Mouse (Mus musculus): Measurements from ENCODE around the gene Tmc6.
"Not testable (repeated sequence)": the region's sequence is repeated elsewhere in the genome, so short reads cannot be mapped to it uniquely, and the experiment has no call there.

Tmc6 gene

DNA sequence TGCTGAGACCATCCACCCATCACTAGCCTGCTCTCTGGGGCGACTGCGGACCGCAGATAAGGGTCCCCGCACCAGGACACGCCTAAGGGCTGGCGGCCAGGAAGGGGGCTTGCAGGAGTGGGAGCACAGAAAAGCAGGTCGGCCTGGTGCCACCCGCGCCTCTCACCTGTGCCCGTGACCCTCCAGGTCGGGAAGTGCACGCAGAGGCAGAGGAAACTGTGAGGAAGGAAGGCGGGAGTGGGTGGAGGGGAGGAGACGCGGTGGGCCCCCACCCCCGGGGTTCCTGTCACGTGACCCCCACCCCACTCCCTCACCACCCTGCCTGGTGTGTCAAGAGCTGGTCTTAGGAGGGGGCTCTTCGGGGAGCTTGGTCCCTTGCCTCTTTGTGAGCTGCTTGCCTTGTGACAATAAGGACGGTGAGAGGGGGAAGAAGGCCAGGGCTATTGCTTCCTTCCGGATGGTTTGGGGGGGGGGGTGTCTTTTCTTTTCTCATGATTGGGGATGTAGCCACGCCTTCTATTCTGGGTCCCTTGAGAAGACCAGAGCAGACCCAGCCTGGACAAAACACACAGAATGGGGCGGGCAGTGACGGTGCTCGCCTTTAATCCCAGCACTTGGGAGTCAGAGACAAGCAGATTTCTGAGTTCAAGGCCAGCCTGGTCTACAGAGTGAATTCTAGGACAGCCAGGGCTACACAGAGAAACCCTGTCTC is at the start of gene Tmc6, which contains the start of gene Tmc8:
Tmc6 (minus strand) TSS at position 206 of the 712 bp plus-strand sequence.
Tmc8 (plus strand) TSS at position 84 of the 712 bp plus-strand sequence.
- no peak for DNase-seq (ENCODE audit: low spot score)

DNA sequence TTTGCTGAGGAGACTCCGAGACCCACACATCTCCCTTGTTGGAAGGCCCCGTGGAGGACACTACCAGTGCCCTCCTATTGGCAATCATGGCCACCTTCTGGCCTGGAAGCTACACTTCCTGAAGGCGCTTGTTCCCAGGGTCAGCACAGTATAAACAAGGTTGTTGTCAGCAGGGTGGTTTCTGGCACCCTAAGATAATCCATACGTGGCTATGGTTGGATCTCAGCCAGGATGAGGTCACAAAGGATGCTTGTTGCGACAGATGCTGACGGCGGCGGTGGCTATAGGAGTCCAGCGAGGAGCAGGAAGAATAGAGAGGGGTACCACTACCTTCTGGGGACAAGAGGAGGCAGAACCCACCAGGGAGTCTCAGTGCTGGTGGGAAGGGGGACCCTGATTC is 48.4 kb upstream of the Tmc6 start:
- DNase-seq (ENCODE audit: low spot score): no peak

DNA sequence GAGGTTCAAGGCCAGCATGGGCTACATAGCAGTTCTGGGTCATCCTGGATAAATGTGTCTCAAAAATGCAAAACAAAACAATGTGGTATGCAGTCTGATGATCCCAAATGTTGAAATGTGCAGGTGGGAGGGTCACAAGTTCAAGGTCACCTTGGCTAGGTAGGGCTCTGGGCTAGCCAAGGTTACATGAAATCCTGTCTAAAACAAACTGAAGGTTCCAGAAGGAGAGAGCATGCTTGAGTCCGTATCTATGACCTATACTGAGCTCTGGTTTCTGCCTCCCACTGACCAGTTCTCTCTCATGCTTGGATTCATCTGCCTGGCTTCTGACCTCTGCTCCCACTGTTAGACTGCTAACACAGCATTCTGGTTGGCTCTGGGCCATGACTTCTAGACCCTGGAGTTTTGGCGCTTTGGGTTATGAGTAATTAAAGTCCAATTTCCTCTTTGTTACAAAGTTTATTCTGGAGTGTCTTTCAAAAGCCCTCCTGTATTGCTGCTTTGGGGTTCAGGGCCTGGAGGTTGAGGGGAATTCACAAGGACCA is 47.7 kb upstream of the Tmc6 start:
- no peak for DNase-seq (ENCODE audit: low spot score)

DNA sequence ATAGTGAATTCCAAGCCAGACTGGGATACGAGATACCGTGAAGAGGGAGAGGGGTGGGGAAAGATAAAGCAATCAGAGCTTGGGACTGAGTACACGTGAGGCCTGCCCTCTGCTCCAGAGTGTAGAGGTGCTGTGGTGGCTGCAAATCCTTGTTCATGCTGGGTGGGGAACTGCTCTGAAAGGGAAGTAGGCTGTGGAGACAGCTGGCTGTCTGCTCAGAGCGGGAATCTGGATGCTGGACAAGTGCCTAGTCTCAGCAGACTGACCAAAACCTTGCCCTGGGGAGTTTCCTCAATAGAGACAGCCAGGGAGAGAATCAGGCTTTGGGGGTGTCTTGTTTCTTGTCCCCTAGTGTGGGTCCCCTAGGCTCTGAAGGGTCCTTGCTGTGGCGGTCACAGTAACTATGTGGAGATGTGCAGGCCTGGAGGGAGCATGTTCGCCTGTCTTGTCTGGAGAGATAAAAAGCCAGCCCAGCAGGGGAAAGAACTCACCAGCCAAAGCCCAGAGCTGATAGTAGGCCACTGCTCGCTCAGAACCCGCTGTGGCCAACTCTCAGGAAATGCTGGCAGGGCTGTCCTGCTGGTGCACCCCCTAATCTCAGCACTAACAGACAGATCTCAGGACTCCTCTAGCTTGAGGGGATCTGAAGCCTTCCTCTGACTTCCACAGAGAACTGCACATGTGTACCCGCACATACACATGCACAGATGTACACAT is 47.0 kb upstream of the Tmc6 start:
- no peak for DNase-seq (ENCODE audit: low spot score)

DNA sequence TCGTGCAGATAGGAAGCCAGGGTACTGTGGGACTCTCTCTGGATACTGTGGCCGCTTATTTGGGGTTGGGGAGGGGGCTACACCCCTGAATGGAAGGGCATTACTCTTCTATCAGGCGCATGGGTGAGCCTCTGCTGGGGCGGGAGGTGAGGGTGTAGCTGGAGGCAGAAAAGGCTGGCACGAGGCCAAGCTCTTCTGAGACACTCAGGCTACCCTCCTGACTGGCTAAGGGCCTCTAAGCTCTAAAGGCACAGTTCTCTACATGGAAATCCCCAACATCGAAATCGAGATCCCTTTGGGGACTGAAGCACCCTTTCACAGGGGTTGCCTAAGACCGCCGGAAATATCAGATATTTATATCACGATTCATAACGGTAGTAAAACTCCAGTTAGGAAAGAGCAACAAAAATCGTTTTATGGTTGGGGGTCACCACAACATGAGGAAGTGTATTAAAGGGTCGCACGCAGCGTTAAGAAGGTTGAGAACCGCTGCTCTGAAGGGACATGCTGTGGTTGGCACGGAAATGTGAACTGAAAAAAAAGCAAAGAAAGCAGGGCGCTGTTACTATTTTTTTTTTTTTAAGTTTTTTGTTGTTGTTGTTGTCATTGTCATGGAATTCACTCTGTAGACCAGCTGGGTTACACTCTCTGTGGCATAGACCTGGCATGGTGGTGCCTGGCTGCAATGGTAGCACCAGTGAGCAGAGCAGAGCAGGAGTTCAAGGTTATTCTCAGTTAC is 46.3 kb upstream of the Tmc6 start:
- no peak for DNase-seq (ENCODE audit: low spot score)

DNA sequence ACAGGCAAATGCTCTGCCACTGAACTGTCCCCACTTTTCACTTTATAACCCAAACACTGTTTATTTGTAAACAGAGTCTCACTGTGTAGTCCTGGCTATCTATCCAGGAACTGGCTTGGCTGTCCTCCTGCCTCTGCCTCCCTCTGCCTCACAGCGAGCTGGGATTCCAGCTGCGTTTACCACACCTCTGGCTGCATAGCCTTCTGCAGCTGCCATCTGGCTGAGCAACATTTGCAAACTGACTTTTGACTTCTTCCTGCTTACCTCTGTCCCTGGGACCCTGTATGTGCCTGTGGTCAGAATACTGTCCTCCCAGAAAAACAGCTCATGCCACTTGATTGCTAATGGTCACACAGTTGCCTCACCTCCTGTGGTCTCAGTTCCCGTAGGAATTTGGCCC is 45.4 kb upstream of the Tmc6 start:
- no peak for DNase-seq (ENCODE audit: low spot score)

DNA sequence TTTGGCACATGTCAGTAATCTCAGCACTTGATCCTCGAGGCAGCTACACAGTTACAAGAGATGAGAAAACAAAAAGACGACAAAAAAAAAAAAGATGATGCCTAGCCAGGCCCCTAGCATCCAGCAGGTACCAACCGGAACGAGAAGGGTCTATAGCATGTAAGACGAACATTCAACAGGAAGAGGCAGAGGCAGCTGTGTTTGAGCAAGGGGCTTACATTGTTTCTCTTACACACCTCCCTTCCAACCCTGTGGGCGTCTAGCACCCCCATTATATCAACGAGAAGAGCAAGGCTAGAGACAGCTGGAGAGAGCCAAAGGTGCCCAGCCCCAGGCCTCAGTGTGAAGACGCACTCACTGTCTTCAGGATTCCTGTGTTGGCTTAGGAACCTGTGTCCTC is 44.9 kb upstream of the Tmc6 start:
- no peak for DNase-seq (ENCODE audit: low spot score)

DNA sequence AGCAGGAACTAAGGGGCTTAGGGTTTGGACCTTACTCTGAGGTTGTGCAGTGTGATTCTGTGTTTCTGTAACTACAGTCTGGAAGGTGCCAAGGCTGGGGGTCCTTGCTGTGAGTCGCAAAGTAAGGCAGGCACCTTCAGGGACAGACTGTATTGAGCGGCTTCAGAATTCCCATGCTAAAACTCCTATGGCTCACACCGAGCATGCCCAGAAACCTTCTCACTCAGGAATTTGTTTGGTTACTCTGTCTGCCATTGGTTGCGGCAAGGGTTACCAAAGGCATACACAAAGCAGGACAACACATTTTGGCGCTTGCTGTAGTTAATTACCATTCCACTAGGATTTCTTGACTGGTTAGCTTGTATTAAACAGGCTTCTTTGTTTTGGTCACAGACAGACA is 44.2 kb upstream of the Tmc6 start:
- DNase-seq (ENCODE audit: low spot score): peak; percentile 57

DNA sequence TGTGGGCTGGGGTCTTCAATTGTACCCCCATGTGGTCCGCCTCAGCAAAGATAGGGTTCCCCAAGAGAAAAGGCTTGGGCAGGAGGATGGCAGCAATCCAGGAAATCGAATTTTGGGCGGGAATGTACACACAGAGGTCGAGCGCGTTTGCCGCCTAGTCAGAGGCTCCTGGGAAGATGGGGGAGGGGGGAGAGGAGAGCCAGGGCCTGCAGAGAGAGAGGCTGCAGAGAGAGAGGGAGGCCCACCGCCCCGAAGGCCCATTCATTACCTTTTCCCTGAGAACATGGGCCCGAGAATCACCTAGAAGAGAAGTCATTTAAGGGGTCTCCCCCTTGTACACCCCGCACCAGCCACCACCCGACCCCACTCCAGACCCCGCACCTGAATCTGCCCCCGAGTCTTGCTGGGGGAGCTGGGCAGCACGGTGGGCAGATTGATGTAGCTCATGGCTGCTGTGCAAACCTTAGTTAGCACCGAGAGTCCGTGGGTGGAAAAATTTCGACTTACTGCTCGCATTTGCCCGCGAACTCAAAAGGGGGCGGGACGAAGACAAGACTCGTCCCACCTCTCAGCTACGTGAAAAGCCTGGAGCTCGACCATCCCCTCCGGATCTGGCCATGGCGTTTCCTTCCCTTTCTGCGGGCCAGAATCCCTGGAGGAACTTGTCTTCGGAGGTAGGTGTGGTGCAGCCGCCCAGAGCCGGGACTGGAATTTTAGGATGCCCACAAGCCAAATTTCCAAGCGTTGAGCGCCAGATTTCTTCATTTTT is 43.5 kb upstream of the Tmc6 start, which contains the start of the genes Afmid and Tk1:
Afmid (plus strand) TSS at position 592 of the 769 bp plus-strand sequence.
Tk1 (minus strand) TSS at position 760 of the 769 bp plus-strand sequence.
- peak; percentile 83 for DNase-seq (ENCODE audit: low spot score)

DNA sequence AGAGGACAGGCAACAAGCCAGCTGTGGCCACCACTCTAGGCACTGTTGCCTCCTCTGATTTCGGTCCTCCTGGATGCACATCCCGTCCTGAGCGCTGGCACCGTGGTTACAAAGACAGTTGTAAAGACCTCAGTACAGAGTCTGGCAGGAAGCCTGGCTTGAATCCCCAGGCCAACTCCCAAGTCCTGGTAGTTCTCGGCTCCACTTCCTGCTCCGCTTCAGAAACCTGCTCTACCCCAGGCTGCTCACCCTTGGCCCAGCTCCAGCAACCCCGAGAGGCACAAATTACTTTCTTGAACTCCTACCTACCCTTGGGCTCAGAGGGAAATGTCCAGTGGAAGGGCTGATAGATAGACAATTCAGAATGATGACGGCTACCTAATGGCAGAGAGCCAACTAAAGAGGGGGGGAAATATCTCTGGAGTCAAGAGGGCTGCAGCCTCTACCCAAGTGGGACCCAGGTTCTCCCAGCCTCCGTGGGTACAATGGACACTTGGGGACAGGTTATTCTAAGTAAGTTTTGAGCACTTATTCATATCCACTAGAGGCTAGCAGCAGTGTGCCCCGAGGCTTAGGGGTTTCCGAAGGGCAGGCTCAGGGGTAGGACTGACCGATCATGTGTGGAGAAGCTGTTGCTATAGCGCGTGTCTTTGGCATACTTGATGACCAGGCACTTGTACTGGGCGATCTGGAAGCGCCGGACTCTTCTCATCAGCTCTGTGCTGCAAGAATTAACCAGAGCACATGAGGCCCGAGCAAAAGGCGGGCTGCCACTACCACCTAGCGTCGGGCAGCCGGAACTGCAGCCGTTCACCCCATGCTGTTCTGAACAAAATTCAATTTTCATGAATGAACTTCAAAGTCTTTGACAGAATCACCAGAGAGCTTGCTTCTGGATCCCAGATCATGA is 42.3 kb upstream of the Tmc6 start:
- peak; percentile 92 for DNase-seq (ENCODE audit: low spot score)

DNA sequence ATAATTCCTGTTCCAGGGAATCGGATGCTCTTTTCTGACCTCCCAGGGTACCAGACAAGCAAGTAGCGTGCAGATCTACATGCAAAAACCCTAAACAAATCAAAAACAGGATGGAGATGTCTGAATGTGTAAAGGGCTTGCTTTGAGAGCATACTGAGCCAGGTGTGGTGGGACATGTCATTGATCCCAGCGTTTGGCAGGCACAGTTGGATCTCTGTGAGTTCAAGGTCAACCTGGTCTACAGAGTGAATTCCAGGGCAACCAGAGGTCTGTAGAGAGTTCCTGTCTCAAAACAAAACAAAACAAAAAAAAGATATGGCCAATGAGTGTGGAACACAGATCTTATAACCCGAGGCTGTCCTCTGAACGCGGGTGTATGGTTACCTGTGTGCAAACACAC is 41.4 kb upstream of the Tmc6 start:
- no peak for DNase-seq (ENCODE audit: low spot score)

DNA sequence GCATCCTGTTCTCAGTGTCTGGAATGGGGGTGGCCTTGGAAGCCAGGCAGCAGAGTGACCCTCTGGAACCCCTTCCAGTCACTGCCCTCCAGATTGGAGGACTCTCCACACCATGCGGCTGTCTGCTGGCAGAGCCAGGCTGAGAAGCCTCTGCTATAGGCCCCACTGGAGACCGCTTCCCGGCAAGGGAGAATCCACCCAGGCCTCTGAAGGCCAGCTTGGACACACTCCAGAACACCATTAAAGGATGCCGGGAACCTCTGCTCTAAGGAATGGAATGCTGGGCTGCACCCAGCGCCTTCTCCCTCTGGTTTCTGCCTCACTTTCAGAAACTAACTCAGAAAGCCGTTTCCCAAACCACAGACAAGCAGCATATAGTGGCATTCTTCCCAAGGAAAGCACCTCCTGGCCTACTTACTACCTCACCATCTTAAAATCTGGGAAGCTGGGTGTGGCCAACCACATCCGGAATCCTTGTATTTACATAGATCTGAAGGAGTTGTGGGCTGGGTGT is 40.8 kb upstream of the Tmc6 start:
- no peak for DNase-seq (ENCODE audit: low spot score)

DNA sequence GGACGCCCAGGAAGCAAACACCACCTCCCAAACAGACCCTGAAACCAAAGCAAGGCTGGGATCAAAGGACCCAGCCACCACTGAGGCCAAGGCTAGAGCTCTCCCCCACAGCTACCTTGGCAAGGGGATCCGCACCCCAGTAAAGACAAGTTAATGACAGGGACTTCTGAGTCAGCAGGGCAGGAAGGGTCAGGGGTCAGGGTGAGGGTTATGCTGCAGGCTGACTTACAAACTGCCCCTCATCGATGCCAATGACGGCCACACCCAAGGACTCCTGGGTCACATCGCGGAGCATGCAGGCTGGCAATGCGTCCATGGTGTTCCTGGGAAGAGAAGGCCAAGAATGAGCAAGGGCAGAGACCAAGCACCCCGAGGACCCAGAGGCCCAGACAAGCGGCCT is 39.9 kb upstream of the Tmc6 start:
- DNase-seq (ENCODE audit: low spot score): no peak

DNA sequence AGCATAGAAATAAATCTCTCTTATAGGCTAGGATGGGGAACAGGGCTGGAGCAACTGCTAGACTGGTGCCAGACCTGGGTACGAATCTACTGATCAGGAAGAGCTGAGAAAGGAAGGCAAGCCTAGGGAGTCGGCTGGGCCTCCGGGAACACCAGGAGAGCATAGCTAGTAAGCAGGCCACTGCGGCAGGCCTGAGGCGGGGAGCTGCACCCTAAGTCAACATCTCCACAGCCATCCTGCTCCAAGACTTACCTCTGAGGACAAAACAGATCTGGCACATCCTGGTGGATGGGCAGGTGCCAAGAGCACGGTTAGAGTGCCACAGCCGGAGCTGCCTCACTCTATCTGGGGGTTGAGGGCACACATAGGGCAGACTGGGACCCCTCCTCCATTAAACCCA is 38.2 kb upstream of the Tmc6 start:
- no peak for DNase-seq (ENCODE audit: low spot score)

DNA sequence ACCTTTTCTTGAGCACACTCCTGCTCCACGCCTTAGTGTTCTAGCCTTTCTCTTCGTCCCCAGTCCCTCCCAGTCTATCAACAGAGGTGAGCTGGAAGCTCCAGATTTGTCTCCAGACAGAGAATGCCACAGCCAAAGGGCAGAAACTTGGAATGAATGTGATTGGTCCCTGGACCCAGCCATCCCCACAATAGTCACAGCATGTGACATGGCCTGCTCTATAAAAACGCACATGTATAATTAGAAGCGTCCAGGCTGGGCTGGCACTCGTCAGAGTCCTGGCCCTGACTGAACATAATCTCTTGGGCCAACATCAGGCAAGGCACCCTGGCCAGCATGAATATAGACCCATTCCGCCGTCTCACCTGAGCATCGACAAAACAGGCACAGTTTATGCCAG is 37.1 kb upstream of the Tmc6 start:
- DNase-seq (ENCODE audit: low spot score): no peak

DNA sequence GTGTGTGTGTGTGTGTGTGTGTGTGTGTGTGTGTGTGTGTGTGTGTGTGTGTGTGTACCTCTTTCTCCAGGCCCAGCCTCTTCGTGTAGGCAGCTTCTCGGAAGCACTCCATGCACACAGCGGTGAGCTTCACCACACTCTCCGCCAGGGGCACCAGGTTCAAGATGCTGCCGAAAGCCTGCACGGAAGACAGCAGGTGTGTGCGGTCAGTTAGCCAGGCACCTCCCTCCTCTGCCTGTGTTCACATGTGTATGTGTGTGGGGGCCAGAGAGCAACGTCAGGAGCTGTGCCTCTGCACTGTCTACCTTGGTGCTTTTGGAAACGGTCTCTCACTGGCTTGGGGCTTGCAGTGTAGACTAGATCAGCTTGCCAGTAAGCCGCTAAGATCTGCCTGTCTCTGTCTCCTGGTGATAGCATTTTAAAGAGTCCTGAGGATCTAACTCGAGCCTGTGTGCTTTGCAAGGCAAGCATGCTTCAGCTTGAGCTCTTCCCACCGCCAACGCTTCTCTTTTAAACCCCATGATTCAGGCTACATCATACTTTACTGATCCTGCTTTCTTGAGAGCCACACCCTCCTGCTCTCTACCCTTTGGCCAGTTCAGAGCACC is 34.5 kb upstream of the Tmc6 start:
- DNase-seq (ENCODE audit: low spot score): no peak

DNA sequence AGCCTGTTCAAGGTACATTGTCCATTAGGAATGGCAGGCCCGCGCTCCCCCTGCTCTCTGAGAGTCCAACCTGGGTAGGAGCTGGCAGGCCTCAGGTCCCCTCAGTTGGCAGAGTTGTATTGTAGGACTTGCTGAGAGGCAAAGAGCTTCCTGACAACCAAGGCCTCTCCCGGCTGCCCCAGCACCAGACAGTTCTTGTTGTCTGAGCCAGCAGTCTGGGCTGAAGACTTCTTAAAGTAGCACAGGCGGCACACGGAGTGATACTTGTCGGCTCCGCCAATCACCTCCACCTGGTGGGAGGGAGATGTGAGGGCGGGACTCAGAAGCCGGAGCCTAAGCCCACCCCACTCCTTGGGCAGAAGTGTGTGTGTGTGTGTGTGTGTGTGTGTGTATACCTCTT is 33.9 kb upstream of the Tmc6 start:
- not testable (repeated sequence) for DNase-seq (ENCODE audit: low spot score)

DNA sequence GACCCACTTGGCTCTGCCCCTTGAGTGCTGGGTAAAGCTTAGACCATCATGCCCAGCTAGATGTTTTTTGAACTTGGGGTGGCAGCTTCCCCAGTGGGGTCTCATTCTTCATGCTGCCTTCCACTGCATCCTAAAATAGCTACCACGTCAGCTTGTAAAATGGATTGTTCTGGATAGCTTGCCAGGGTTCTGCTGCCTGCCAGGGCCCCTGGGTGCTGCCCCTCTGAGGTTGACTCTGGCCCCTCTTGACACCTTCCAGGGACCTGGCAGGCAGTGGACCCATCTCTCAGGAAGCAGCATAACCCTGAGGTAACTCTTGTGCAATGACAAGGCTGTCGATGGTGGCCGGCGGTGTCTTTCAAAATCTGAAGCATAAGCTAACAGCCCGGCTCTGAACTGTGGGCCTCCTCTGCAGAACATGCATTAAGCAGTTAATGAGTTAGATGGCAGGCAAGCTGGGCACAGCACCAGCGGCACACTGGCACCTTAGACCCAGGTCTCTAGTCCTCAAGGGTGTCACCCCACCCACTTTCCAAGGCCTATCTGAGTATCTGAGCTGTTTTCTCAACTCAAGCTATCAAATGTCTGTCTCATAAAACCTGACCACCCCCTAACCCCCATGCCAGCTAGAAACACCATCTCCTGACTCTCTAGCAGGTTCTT is 32.8 kb upstream of the Tmc6 start:
- no peak for DNase-seq (ENCODE audit: low spot score)

DNA sequence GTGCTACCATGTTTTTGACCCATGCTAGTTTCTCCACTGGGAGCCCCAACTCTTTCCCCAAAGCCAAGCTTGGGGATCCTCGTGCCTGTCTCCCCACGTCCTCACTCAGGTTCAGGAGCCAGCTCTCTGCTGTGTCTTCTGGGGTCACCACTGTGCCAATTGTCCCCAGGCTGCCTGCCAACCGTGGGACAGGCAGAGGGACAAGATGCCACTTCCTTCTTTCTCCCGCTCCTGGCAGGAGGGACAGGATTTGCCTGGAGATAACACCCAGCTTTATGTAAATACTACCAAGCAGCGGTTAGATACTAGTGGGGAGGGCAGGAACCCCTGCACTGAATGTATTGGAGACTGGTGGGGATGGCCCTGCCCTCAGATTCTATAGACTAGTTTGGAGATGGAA is 31.9 kb upstream of the Tmc6 start:
- DNase-seq (ENCODE audit: low spot score): no peak
